Mouse (Mus musculus) neural tube, embryonic 13.5 days (tissue): Measurements from ENCODE around the gene Trim38. TPM values are rescaled to one million over a fixed set of nuclear protein-coding genes. Genes with fewer than 3 reads are reported as not detected.
"Not testable (repeated sequence)": the region's sequence is repeated elsewhere in the genome, so short reads cannot be mapped to it uniquely, and the experiment has no call there.

ENCODE experiments used
- ATAC-seq: fragments of 200-750 bp; cut with Nextera tagmentation; 2 replicates; pipeline ENCODE4 v1.8.0; 2017; ENCODE audit warnings: low read depth, mild to moderate bottlenecking, moderate TSS enrichment, moderate library complexity
- H3K27ac ChIP-seq: fragments of 300-500 bp; sonication (generic); replicated peaks from 2 replicates; pipeline ENCODE4 v1.5.1; 2015; ENCODE audit warnings: moderate library complexity, mild to moderate bottlenecking, inconsistent platforms
- H3K27me3 ChIP-seq: fragments of 300-500 bp; sonication (generic); 2 replicates; pipeline ENCODE4 v1.6.1; 2015; ENCODE audit warnings: mild to moderate bottlenecking, inconsistent platforms
- H3K36me3 ChIP-seq: fragments of 300-500 bp; sonication (generic); 2 replicates; pipeline ENCODE4 v1.6.1; 2015; ENCODE audit warnings: mild to moderate bottlenecking, inconsistent platforms
- H3K4me1 ChIP-seq: fragments of 300-500 bp; sonication (generic); replicated peaks from 2 replicates; pipeline ENCODE4 v1.6.1; 2015; ENCODE audit warnings: inconsistent platforms
- H3K4me2 ChIP-seq: fragments of 300-500 bp; sonication (generic); 2 replicates; pipeline ENCODE4 v1.6.1; 2015; ENCODE audit warnings: inconsistent platforms, mild to moderate bottlenecking, moderate library complexity
- H3K4me3 ChIP-seq: fragments of 300-500 bp; sonication (generic); 2 replicates; pipeline ENCODE4 v1.5.1; 2015; ENCODE audit warnings: mild to moderate bottlenecking, inconsistent platforms
- H3K9ac ChIP-seq: fragments of 300-500 bp; sonication (generic); 2 replicates; pipeline ENCODE4 v1.6.1; 2015; ENCODE audit warnings: moderate library complexity, mild to moderate bottlenecking, inconsistent platforms
- H3K9me3 ChIP-seq: fragments of 300-500 bp; sonication (generic); 2 replicates; pipeline ENCODE4 v1.6.1; 2016; ENCODE audit warnings: inconsistent platforms
- WGBS: fragments of 180-500 bp; shearing (Covaris S2); methylation state at CpG from one replicate; pipeline ENCODE4 v1.1.7; 2015; 5-methylcytosine and 5-hydroxymethylcytosine counted together
- polyA plus RNA-seq: library from polyadenylated mRNA; unstranded; fragments of >200 nt; fragmentation: Nextera tagmentation; extraction: Ambion mirVana; gene quantifications from 2 replicates; pipeline ENCODE4 v1.2.1, GENCODE M21; 2015

The Trim38 gene
- polyA plus RNA-seq, 1 experiment from 2014 or later, result not detected

DNA sequence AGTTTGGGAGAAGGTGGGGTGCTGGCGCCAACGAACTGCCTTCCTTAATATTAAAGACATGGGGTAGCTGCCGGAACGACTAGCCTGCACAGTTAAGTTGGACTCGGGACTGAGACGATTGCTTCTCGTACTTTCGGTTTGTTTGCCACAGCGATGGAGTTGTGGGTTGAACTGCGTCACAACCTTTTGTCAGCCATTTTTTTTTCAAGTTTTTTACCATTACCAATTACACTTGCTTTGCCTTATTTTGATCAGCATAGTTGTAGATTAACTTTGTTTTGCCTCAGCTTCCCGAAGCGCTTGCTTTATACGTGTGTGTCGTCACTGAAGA lies 29.8 kb upstream of the Trim38 start:
- H3K27me3 ChIP-seq, result no peaks in the 10 kb centered on the region
- no peaks in the 10 kb centered on the region for H3K36me3 ChIP-seq
- ATAC-seq, result no peak
- H3K9me3 ChIP-seq, result no peaks in the 10 kb centered on the region
- H3K4me3 ChIP-seq, result peak overlapping the region; percentile 48
- H3K27ac ChIP-seq, result peak overlapping the region; percentile 90
- H3K4me1 ChIP-seq, result peaks cover 32% of the 10 kb centered on the region
- peak overlapping the region; percentile 98 for H3K4me2 ChIP-seq
- WGBS, result 1% methylated on average over 14 of the region's 14 CpGs
- peak overlapping the region; percentile 78 for H3K9ac ChIP-seq

DNA sequence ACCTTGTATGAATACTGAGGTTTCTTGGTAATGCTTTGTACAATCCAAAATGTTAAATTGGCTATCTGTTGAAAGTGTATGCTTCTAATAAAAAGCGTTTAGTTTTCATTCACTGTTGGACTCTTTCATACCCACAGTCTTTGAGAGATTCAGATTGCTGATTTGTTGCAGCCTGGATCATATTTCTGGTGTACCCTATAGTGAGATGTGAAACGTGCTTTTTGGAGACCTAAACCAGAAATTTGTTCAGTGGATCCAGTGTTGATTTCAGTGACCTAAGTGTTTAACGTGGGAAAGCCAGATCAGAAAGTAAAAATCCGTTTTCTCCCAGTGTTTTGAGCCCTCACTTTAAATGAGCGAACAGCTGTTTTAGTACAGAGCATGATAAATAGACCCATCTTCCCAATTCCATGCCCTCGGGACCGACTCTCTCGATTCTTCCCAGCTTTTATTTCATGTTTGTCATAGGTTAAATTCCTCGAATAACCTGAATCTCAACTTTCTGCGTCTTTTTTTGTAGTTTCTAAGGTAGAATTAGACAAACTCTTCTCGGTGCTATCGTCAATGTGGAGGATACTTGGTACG lies 29.4 kb upstream of the Trim38 start:
- no peak for ATAC-seq
- H3K9me3 ChIP-seq, result no peaks in the 10 kb centered on the region
- H3K4me2 ChIP-seq, result peak overlapping the region; percentile 98
- 33% methylated on average over 13 of the region's 13 CpGs for WGBS
- H3K4me3 ChIP-seq, result peak overlapping the region; percentile 48
- H3K27ac ChIP-seq, result peak overlapping the region; percentile 90
- H3K36me3 ChIP-seq, result no peaks in the 10 kb centered on the region
- H3K27me3 ChIP-seq, result no peaks in the 10 kb centered on the region
- peaks cover 32% of the 10 kb centered on the region for H3K4me1 ChIP-seq
- peak overlapping the region; percentile 78 for H3K9ac ChIP-seq

DNA sequence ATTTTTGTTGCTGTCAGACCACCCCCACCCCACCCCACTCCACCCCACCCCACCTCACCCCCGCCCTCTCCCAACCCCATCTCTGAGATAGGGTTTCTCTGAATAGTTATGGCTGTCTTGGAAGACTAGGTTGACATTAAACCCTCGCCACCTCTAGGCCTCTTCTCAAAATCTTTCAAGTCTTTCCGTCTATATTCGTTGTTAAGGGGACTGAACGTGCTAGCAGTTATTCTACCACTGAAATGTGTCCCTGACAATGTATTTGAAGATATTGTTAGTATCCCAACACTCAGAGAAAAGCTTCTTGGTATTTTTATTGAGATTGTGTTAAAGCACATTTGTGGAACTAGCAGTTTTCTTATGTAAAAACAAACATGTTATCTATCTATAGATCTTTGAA lies 28.8 kb upstream of the Trim38 start:
- Histone ChIP-seq H3K4me1 (peaks cover 32% of the 10 kb centered on the region), H3K36me3 (no peaks in the 10 kb centered on the region), H3K27me3 (no peaks in the 10 kb centered on the region), H3K27ac (no peak overlapping the region), H3K4me3 (no peak overlapping the region), H3K4me2 (peak overlapping the region; percentile 98), H3K9ac (no peak overlapping the region), H3K9me3 (no peaks in the 10 kb centered on the region)
- WGBS, result 69% methylated on average over 5 of the region's 5 CpGs
- ATAC-seq, result no peak

GRCm38 (mm10) chr13:23742007-23742406 lies 27.7 kb upstream of the Trim38 start:
- ATAC-seq, result no peak

DNA sequence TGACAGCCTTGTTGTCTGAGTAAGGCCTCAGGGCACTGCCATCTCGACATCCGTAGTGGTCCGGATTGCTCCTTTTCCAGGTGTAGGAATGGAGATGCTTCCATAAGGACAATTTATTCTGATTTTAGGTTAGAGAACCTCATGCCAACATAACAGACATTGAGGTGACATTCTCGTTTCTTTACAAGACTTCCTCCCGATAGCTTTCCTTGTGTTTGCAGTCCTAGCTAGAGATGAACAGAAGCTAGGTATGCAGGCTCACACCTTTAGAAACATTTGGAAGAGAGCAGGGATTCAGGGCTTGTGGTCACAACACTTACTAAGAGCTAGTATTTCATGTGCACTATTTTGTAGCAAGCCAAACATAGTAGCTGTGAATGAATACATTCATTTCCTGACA lies 26.5 kb upstream of the Trim38 start:
- Histone ChIP-seq H3K4me1 (peaks cover 39% of the 10 kb centered on the region), H3K4me2 (no peak overlapping the region), H3K9ac (no peak overlapping the region), H3K36me3 (no peaks in the 10 kb centered on the region), H3K27ac (no peak overlapping the region), H3K4me3 (no peak overlapping the region), H3K9me3 (no peaks in the 10 kb centered on the region), H3K27me3 (no peaks in the 10 kb centered on the region)
- no peak for ATAC-seq
- 86% methylated on average over 5 of the region's 5 CpGs for WGBS

More at GRCm38 (mm10) chr13:23742007-23742406, 27.7 kb upstream of the Trim38 start:
- Histone ChIP-seq H3K9ac (no peak overlapping the region), H3K4me2 (no peak overlapping the region), H3K27ac (no peak overlapping the region), H3K36me3 (no peaks in the 10 kb centered on the region), H3K27me3 (no peaks in the 10 kb centered on the region), H3K4me1 (peaks cover 33% of the 10 kb centered on the region), H3K9me3 (no peaks in the 10 kb centered on the region), H3K4me3 (no peak overlapping the region)

DNA sequence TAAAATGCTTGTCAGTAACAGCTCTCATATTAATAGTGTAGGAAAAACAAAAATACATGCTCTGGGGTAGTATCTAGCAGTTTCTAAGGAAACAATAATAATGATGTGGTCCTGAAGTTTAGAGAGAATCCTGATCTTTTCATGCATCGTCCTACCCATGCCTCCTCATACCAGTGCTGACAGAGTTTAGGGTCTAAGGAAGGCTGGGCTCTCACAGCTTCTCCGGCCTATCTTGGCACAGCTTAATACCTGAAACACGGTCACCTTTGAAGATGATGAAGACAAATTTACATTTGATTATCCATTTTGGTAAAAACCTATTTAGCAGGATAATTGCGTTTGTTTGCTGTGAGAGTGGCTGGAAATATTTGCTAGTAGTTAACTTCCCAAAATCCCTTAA lies 25.8 kb upstream of the Trim38 start:
- 51% methylated on average over 4 of the region's 4 CpGs for WGBS
- H3K9ac ChIP-seq, result 0 out of 2 replicates have a peak overlapping the region, but pooled peaks have one; percentile 31
- H3K27me3 ChIP-seq, result no peaks in the 10 kb centered on the region
- no peaks in the 10 kb centered on the region for H3K36me3 ChIP-seq
- ATAC-seq, result no peak
- no peak overlapping the region for H3K4me3 ChIP-seq
- H3K4me1 ChIP-seq, result peaks cover 39% of the 10 kb centered on the region
- peak overlapping the region; percentile 71 for H3K4me2 ChIP-seq
- H3K9me3 ChIP-seq, result no peaks in the 10 kb centered on the region
- H3K27ac ChIP-seq, result 0 out of 2 replicates have a peak overlapping the region, but pooled peaks have one; percentile 9

GRCm38 (mm10) chr13:23744421-23745380 lies 25.0 kb upstream of the Trim38 start:
- Histone ChIP-seq H3K27me3 (no peaks in the 10 kb centered on the region), H3K36me3 (no peaks in the 10 kb centered on the region), H3K27ac (0 out of 2 replicates have a peak overlapping the region, but pooled peaks have one; percentile 9), H3K4me1 (peaks cover 33% of the 10 kb centered on the region), H3K4me3 (peak overlapping the region; percentile 41), H3K9me3 (no peaks in the 10 kb centered on the region), H3K4me2 (peak overlapping the region; percentile 71), H3K9ac (peak overlapping the region; percentile 52; the same call in 1 of the 2 replicates)
- WGBS, result 1% methylated on average over 16 of the region's 36 CpGs
- ATAC-seq, result no peak

DNA sequence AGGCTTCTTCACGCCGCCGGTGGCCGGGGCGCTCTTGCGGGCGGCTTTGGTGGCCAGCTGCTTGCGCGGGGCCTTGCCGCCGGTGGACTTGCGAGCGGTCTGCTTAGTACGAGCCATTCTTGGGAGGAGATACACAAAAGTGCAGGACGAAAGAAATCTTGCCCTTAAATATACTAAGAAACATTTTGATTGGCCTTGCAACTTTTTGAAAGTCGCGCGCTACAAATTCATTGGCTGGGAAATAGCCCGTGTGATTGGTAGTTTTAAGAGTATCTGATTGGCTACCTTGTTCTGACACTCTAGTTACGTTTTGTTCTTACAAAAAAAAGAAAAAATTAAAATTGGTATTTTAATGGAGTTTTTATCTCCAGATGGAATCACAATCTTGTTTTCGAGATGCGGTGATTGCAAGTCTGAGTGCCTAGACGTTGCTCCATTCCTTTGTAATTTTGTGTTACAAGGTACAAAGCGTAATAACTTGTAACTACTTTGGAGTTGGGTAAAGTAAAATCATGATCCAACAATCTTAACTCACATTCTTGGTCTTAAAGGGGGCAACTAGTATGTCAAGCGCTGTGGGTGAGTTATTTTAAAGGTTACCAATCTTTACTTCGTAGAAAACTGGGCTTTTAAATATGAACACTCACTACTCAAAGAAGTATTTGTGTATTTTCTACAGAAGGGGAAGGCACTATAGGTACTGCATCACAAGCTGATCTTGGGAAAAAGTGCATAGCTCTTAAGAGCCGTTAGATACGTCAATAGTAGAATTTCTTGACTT lies 24.1 kb upstream of the Trim38 start, which contains the start of gene Hist1h3c:
Gene Hist1h3c (minus strand): TSS at position 222 of the 781 bp plus-strand sequence.
- Histone ChIP-seq H3K4me2 (peak within 1 kb of the TSS; percentile 71), H3K9me3 (no peaks in the 10 kb centered on the region), H3K4me3 (peak within 1 kb of the TSS; percentile 41), H3K4me1 (peaks cover 26% of the 10 kb centered on the region), H3K27me3 (no peaks in the 10 kb centered on the region), H3K9ac (peak within 1 kb of the TSS; percentile 61), H3K27ac (peak within 1 kb of the TSS; percentile 95), H3K36me3 (no peaks in the 10 kb centered on the region)
- ATAC-seq, result peak; percentile 57
- WGBS, result under 1% methylated on average over 25 of the region's 28 CpGs

- Histone ChIP-seq H3K4me1 (peaks cover 23% of the 10 kb centered on the region), H3K4me2 (peak within 1 kb of the TSS; percentile 71), H3K9ac (peak within 1 kb of the TSS; percentile 64), H3K27ac (peak within 1 kb of the TSS; percentile 95), H3K4me3 (peak within 1 kb of the TSS; percentile 41)
- not testable (repeated sequence) for H3K36me3 ChIP-seq, H3K9me3 ChIP-seq, H3K27me3 ChIP-seq
- under 1% methylated on average over 42 of the region's 58 CpGs for WGBS
- ATAC-seq, result peak; percentile 94
These were observed 23.3 kb upstream of the Trim38 start, which contains the start of gene Hist1h2bb for GRCm38 (mm10) chr13:23746201-23747080. Gene Hist1h2bb (plus strand): TSS chr13:23746734.

- H3K36me3 ChIP-seq, result no peaks in the 10 kb centered on the region
- H3K27me3 ChIP-seq, result no peaks in the 10 kb centered on the region
- peaks cover 27% of the 10 kb centered on the region for H3K4me1 ChIP-seq
- 3% methylated on average over 13 of the region's 13 CpGs for WGBS
- peak overlapping the region; percentile 41 for H3K4me3 ChIP-seq
- no peak; the same call in 1 of the 2 replicates for ATAC-seq
- peak overlapping the region; percentile 95 for H3K27ac ChIP-seq
- no peaks in the 10 kb centered on the region for H3K9me3 ChIP-seq
- peak overlapping the region; percentile 71 for H3K4me2 ChIP-seq
- H3K9ac ChIP-seq, result peak overlapping the region; percentile 64
These were observed 22.4 kb upstream of the Trim38 start for GRCm38 (mm10) chr13:23747081-23747891.
